Mouse (Mus musculus) forebrain, embryonic 12.5 days (tissue): Measurements from ENCODE around the gene Ncbp3. TPM values are rescaled to one million over a fixed set of nuclear protein-coding genes. Genes with fewer than 3 reads are reported as not detected.
A peak's percentile ranks its signal among the peaks of the same experiment; 100 is the strongest.

Source experiments
- ATAC-seq: fragments of 200-750 bp; cut with Nextera tagmentation; 2 replicates; pipeline ENCODE4 v1.8.0; 2017; ENCODE audit warnings: moderate TSS enrichment; ENCODE audit not compliant: low FRiP score
- H3K27ac ChIP-seq: fragments of 300-500 bp; sonication (generic); 2 replicates; pipeline ENCODE4 v1.5.1; 2016; ENCODE audit warnings: mild to moderate bottlenecking
- H3K27me3 ChIP-seq: fragments of 300-500 bp; sonication (generic); 2 replicates; pipeline ENCODE4 v1.6.1; 2016; ENCODE audit warnings: mild to moderate bottlenecking
- H3K36me3 ChIP-seq: fragments of 300-500 bp; sonication (generic); replicated peaks from 2 replicates; pipeline ENCODE4 v1.6.1; 2016; ENCODE audit warnings: mild to moderate bottlenecking
- H3K4me1 ChIP-seq: fragments of 300-500 bp; sonication (generic); 2 replicates; pipeline ENCODE4 v1.6.1; 2016
- H3K4me2 ChIP-seq: fragments of 300-500 bp; sonication (generic); 2 replicates; pipeline ENCODE4 v1.6.1; 2016; ENCODE audit warnings: mild to moderate bottlenecking, moderate library complexity
- H3K4me3 ChIP-seq: fragments of 300-500 bp; sonication (generic); replicated peaks from 2 replicates; pipeline ENCODE4 v1.5.1; 2016; ENCODE audit warnings: mild to moderate bottlenecking
- H3K9ac ChIP-seq: fragments of 300-500 bp; sonication (generic); 2 replicates; pipeline ENCODE4 v1.6.1; 2016; ENCODE audit warnings: mild to moderate bottlenecking
- H3K9me3 ChIP-seq: fragments of 300-500 bp; sonication (generic); 2 replicates; pipeline ENCODE4 v1.6.1; 2016
- WGBS: fragments of 180-500 bp; shearing (Covaris S2); methylation state at CpG from one replicate; pipeline ENCODE4 v1.1.7; 2016; 5-methylcytosine and 5-hydroxymethylcytosine counted together
- polyA plus RNA-seq: library from polyadenylated mRNA; unstranded; fragments of >200 nt; fragmentation: Nextera tagmentation; extraction: Ambion mirVana; gene quantifications from 2 replicates; pipeline ENCODE4 v1.2.1, GENCODE M21; 2016

Ncbp3 gene
- 12.4 and 13.6 TPM in 2 replicates for polyA plus RNA-seq

- Histone ChIP-seq H3K9ac (peak within 1 kb of the TSS; percentile 92), H3K36me3 (peaks cover 15% of the 10 kb centered on the region), H3K4me3 (peak within 1 kb of the TSS; percentile 93), H3K4me2 (peak within 1 kb of the TSS; percentile 91), H3K9me3 (no peaks in the 10 kb centered on the region), H3K4me1 (peaks cover 13% of the 10 kb centered on the region), H3K27me3 (no peaks in the 10 kb centered on the region), H3K27ac (peak within 1 kb of the TSS; percentile 85)
- under 1% methylated on average over 39 of the region's 39 CpGs for WGBS
- peak; percentile 96 for ATAC-seq
Observed at GRCm38 (mm10) chr11:73047542-73047996, at the start of gene Ncbp3. Gene Ncbp3 (plus strand): TSS chr11:73047783.

GRCm38 (mm10) chr11:72998771-72999170 lies 48.8 kb upstream of the Ncbp3 start, which contains the start of gene P2rx1:
Gene P2rx1 (plus strand): TSS chr11:72999103.
- H3K27ac ChIP-seq: no peak within 1 kb of the TSS
- H3K4me1 ChIP-seq: no peaks in the 10 kb centered on the region
- H3K4me2 ChIP-seq: no peak within 1 kb of the TSS
- 59% methylated on average over 8 of the region's 8 CpGs for WGBS
- no peak for ATAC-seq
- no peak within 1 kb of the TSS for H3K9ac ChIP-seq
- no peaks in the 10 kb centered on the region for H3K9me3 ChIP-seq
- H3K27me3 ChIP-seq: no peaks in the 10 kb centered on the region; the same call in 1 of the 2 replicates
- no peak within 1 kb of the TSS for H3K4me3 ChIP-seq
- H3K36me3 ChIP-seq: no peaks in the 10 kb centered on the region

DNA sequence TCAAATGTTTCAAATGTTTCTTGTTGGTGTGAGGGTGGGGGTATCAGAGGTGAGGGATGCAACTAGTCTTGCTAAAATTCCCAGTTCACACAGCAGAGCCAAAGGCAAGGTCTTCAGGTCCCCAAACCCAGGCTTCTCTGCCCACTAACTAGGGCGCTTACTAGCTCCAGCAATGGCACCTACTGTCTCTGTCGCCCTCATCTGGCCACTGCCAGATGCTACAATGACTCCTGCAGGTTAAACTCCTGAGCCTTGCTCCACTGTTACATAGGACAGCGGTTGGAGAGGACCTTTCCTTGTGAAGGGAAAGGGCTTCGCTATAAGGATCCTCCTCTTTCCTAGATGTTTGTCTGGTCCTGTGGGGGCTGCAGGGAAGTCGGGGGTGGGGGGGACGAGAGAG lies 46.6 kb upstream of the Ncbp3 start:
- Histone ChIP-seq H3K9ac (no peak overlapping the region), H3K27me3 (no peaks in the 10 kb centered on the region; the same call in 1 of the 2 replicates), H3K4me3 (no peak overlapping the region), H3K4me2 (no peak overlapping the region), H3K27ac (no peak overlapping the region), H3K36me3 (no peaks in the 10 kb centered on the region), H3K4me1 (no peaks in the 10 kb centered on the region), H3K9me3 (no peaks in the 10 kb centered on the region)
- WGBS: 8% methylated on average over 6 of the region's 6 CpGs
- ATAC-seq: no peak

DNA sequence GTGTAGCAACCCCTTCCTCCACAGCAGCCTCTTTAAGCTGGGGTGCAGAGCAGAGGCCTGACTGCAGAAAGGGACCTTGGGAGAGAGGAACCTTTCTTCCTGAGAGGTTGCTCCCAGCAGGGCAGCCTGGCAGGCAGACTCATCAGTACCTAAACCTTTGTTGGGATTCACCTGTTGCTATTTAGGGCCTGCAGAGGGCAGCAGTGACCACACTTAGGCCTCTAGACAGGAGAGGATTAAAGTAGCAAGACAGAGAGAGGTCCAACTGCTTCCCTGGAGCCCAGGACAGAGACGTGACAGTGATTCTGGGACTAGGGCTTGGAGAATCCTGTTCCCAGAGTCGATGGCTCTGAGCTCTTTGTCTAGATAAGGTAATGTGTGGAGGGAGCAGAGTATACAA lies 41.2 kb upstream of the Ncbp3 start:
- Histone ChIP-seq H3K36me3 (no peaks in the 10 kb centered on the region), H3K9ac (no peak overlapping the region), H3K4me2 (no peak overlapping the region), H3K9me3 (no peaks in the 10 kb centered on the region), H3K4me3 (no peak overlapping the region), H3K27ac (no peak overlapping the region), H3K27me3 (peaks cover 18% of the 10 kb centered on the region; the same call in 1 of the 2 replicates), H3K4me1 (no peaks in the 10 kb centered on the region)
- 2% methylated on average over 2 of the region's 2 CpGs for WGBS
- ATAC-seq: peak; percentile 46; the same call in 1 of the 2 replicates

DNA sequence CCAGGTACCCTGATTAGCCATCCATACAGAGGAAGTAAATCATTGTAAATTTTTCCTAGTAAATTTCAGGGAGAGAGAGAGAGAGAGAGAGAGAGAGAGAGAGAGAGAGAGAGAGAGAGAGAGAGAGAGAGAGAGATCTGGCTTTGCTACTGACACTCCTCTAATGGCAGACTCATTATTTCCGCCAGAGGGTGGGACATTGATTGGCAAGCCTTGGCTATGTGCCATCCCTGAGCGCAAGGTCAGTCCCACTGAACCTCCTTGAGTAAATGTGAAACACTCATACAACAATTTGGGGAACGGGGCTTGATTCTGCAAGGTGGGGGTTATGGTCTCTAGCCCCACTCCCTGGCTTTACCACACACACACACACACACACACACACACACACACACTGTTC lies 40.5 kb upstream of the Ncbp3 start:
- peaks cover 18% of the 10 kb centered on the region; the same call in 1 of the 2 replicates for H3K27me3 ChIP-seq
- no peak overlapping the region for H3K4me2 ChIP-seq
- no peak overlapping the region for H3K9ac ChIP-seq
- WGBS: 75% methylated on average over 3 of the region's 3 CpGs
- H3K27ac ChIP-seq: no peak overlapping the region
- no peak for ATAC-seq
- H3K4me3 ChIP-seq: no peak overlapping the region
- no peaks in the 10 kb centered on the region for H3K4me1 ChIP-seq
- H3K9me3 ChIP-seq: no peaks in the 10 kb centered on the region
- no peaks in the 10 kb centered on the region for H3K36me3 ChIP-seq

DNA sequence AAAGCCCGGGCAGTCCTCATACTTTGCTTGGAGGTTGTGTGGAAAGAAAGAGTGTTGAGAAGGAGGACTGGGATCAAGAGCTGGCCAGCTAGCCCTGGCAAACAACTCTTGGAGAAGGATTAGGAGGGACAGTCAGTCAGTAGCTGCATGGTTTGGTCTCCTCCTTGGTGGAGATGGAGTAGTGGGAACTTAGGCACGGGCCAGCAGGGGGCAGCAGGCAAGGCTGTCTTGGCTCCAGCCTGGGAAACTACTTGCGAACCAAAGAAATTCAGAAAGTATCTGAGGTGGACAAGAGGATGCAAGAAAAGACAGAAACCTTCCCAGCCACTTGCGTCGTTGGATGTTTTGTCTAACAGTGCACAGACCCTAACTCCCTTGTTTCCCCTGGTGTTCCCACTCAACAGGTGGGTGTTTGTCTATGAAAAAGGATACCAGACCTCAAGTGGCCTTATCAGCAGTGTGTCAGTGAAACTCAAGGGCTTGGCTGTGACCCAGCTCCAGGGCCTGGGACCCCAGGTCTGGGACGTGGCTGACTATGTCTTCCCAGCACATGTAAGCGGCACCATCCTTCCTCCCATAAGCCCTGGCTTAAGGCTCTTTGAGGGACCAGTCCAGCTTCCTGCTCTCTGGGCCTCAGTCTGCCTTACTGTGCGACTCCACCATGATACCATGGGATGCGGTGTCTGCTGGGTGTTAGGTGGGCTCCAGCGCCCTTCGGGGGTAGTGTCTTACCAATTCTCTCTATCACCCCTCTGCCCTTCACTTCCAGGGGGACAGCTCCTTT lies 39.7 kb upstream of the Ncbp3 start:
- H3K4me1 ChIP-seq: no peaks in the 10 kb centered on the region

DNA sequence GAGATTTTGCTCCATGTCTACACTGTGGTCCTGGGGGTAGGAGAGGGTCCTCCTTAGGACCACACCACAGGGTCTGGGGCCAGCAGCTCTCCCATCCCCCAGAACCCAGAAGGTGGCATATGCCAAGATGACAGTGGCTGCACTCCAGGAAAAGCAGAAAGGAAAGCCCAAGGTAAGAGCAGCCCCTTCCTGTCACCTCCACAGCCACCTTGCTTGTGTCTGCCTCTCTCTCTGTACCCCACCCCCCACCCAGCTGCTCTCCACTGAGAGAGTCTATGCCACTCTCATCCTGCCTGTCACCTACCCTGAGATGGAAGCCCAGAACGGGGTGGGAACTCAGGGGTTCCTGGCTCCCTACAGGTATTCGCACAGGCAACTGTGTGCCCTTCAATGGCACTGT lies 38.8 kb upstream of the Ncbp3 start:
- ATAC-seq: no peak
- no peak overlapping the region for H3K9ac ChIP-seq
- no peak overlapping the region for H3K27ac ChIP-seq
- no peaks in the 10 kb centered on the region for H3K36me3 ChIP-seq
- WGBS: 73% methylated on average over 2 of the region's 2 CpGs
- no peaks in the 10 kb centered on the region for H3K4me1 ChIP-seq
- H3K9me3 ChIP-seq: no peaks in the 10 kb centered on the region
- peaks cover 18% of the 10 kb centered on the region; the same call in 1 of the 2 replicates for H3K27me3 ChIP-seq
- no peak overlapping the region for H3K4me2 ChIP-seq
- H3K4me3 ChIP-seq: no peak overlapping the region

More for the DNA sequence above, 39.7 kb upstream of the Ncbp3 start:
- no peaks in the 10 kb centered on the region for H3K36me3 ChIP-seq
- H3K27ac ChIP-seq: no peak overlapping the region
- 66% methylated on average over 11 of the region's 11 CpGs for WGBS
- H3K9me3 ChIP-seq: no peaks in the 10 kb centered on the region
- peaks cover 18% of the 10 kb centered on the region; the same call in 1 of the 2 replicates for H3K27me3 ChIP-seq
- H3K4me3 ChIP-seq: no peak overlapping the region
- ATAC-seq: no peak
- H3K9ac ChIP-seq: no peak overlapping the region
- no peak overlapping the region for H3K4me2 ChIP-seq

DNA sequence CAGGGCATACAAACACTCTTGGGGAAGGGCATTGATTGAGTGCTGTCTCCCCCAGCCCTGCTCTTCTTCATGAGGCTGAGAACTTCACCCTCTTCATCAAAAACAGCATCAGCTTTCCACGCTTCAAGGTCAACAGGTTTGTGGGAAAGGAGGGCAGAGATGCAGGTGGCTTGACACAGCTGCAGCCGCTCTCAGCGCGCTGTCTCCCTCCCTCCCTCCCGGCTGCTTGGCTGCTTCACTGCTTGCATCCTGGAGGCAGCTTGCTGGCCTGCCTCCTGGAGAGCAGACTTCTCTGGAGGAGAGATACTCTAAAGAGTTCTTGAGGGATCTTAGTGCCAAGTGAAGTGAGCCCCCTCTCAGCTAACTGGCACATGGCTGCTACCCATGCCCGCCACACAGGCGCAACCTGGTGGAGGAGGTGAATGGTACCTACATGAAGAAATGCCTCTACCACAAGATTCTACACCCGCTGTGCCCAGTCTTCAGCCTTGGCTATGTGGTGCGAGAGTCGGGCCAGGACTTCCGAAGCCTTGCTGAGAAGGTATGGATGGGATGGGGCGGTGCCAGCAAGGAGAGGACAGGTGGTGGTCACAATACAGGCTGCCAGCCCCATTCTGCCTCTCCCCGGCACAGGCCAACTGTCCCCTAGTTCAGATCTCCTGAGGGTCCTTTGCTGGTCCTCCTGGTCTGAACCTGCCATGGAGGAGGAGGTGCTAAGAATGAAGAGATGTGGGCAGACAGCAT lies 37.9 kb upstream of the Ncbp3 start:
- Histone ChIP-seq H3K36me3 (no peaks in the 10 kb centered on the region), H3K4me2 (no peak overlapping the region), H3K4me3 (no peak overlapping the region), H3K27ac (no peak overlapping the region), H3K9ac (no peak overlapping the region), H3K9me3 (no peaks in the 10 kb centered on the region), H3K27me3 (peaks cover 19% of the 10 kb centered on the region), H3K4me1 (no peaks in the 10 kb centered on the region)
- 65% methylated on average over 13 of the region's 13 CpGs for WGBS
- no peak for ATAC-seq

DNA sequence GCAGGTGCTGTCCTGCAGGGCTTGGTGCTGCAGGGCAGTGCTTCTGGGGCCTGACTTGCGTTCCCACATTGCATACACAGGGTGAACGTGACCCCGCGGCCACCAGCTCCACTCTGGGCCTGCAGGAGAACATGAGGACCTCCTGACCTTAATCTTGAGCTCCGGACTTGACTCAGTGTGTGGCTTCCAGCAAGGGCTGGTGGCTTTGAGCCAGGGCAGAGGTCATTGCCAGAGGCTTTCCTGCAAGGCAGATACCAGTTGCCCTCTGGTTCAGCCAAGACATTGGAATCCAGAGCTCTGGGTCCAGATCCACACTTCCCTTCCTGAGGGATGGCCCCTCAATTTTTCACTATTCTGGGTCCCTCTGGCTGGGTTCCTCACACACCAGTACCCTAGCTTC lies 33.6 kb upstream of the Ncbp3 start:
- Histone ChIP-seq H3K9me3 (no peaks in the 10 kb centered on the region), H3K27ac (no peak overlapping the region), H3K4me2 (no peak overlapping the region), H3K4me1 (peaks cover 6% of the 10 kb centered on the region), H3K27me3 (peaks cover 41% of the 10 kb centered on the region), H3K9ac (no peak overlapping the region), H3K4me3 (no peak overlapping the region), H3K36me3 (no peaks in the 10 kb centered on the region)
- WGBS: 70% methylated on average over 5 of the region's 5 CpGs
- no peak for ATAC-seq

- Histone ChIP-seq H3K36me3 (no peaks in the 10 kb centered on the region), H3K4me1 (peaks cover 14% of the 10 kb centered on the region), H3K27ac (no peak overlapping the region), H3K27me3 (peaks cover 40% of the 10 kb centered on the region), H3K4me2 (no peak overlapping the region), H3K9ac (no peak overlapping the region), H3K4me3 (no peak overlapping the region), H3K9me3 (no peaks in the 10 kb centered on the region)
- no peak for ATAC-seq
- 84% methylated on average over 4 of the region's 4 CpGs for WGBS
Observed at GRCm38 (mm10) chr11:73014831-73015344, 32.7 kb upstream of the Ncbp3 start.

GRCm38 (mm10) chr11:73015391-73016102 lies 32.0 kb upstream of the Ncbp3 start:
- H3K4me2 ChIP-seq: no peak overlapping the region
- no peak for ATAC-seq
- no peaks in the 10 kb centered on the region for H3K9me3 ChIP-seq
- WGBS: 77% methylated on average over 5 of the region's 5 CpGs
- H3K36me3 ChIP-seq: no peaks in the 10 kb centered on the region
- no peak overlapping the region for H3K4me3 ChIP-seq
- H3K4me1 ChIP-seq: peaks cover 18% of the 10 kb centered on the region
- peaks cover 43% of the 10 kb centered on the region for H3K27me3 ChIP-seq
- no peak overlapping the region for H3K27ac ChIP-seq
- no peak overlapping the region for H3K9ac ChIP-seq

DNA sequence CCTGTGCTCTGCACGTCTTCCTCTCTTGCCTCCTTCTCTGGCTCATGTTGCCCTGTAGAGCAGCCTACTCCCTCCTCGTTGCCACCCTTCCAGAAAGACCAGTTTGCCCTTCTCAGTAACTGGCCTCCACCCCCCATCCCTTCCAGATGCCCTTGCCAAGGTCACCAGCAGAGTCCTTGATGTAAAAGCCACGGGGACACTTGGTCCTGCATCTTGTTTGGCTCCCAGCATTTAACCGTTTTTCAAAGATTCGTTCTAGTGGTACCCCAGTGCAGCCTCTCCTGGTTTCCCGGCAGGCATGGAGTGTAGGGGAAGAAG lies 31.5 kb upstream of the Ncbp3 start:
- H3K27me3 ChIP-seq: peaks cover 48% of the 10 kb centered on the region
- 74% methylated on average over 6 of the region's 6 CpGs for WGBS
- ATAC-seq: no peak

More for the DNA sequence above, 31.5 kb upstream of the Ncbp3 start:
- Histone ChIP-seq H3K4me1 (peaks cover 18% of the 10 kb centered on the region), H3K36me3 (no peaks in the 10 kb centered on the region), H3K27ac (no peak overlapping the region), H3K9ac (no peak overlapping the region), H3K4me3 (no peak overlapping the region), H3K9me3 (no peaks in the 10 kb centered on the region), H3K4me2 (no peak overlapping the region)
